Mouse (Mus musculus): Measurements from ENCODE around the gene Bsn.
A peak's percentile ranks its signal among the peaks of the same experiment; 100 is the strongest.

The Bsn gene

DNA sequence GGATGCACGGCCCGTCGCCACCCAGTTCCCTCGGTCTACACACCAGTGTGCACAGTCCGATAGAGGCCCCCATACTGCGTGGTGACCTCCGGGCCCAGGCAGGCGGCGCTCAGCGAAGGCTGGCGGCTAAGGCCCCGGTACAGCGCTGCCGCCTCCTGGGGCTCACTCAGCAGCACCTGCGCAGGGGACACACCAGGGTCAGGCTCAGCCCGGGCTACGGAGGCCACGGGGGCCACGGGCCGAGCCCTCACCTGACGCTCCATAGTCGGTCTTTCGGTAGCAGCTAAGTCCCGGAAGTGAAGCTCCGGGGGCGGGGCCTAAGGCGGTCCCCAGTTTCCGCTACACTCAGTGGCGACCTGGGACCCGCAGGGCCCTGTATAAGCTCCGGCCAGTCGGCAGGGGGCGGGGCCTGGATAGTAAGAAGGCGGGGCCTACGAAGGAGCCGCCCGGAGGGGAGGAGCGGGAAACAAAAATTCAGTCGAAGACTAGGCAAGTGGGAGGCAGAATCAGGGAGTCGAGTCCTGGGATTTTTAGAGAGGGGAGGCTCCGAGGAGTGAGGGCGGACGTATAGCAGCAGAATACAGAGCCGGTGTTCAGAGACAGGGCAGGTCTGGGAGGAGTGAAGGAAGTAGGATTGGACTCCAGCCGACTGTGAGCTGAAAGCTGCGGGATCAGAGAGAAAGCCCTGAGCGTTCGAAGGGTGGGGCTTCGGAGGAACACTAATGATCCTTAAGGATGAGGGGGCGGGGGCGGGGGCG is 95.8 kb downstream of the Bsn start, which contains the start of gene Apeh:
Gene Apeh, minus strand, starts transcription at position 423 of the 758 bp plus-strand sequence.
- DNase-seq (ENCODE audit: low spot score in 2 of 2) = peak; percentile 86 to 90

DNA sequence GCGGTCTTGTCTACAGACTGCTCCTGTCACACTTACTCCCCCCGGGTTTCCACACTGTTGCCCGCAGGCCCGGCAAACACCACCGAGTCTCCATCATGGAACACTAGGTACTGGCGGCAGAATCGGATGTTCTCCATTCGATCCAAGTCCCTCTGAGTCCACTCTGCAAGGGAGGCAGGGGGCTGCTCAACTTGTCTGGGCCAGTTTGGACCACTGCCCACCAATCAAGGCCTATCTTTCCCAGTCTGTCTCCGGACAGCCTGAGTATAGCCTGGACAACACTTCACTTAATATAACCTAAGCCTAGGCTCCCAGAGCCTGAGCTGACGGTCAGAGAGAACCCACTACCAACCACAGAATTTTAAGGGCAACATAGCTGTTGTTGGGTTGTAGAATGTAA is 96.6 kb downstream of the Bsn start:
- no peak for DNase-seq (ENCODE audit: low spot score in 2 of 2)

- DNase-seq (ENCODE audit: low spot score in 2 of 2) = no peak
Observed at GRCm38 (mm10) chr9:108090611-108091120, 99.5 kb downstream of the Bsn start.

- DNase-seq (ENCODE audit: low spot score in 2 of 2) = no peak
Observed at GRCm38 (mm10) chr9:108085261-108085660, 104.9 kb downstream of the Bsn start.

DNA sequence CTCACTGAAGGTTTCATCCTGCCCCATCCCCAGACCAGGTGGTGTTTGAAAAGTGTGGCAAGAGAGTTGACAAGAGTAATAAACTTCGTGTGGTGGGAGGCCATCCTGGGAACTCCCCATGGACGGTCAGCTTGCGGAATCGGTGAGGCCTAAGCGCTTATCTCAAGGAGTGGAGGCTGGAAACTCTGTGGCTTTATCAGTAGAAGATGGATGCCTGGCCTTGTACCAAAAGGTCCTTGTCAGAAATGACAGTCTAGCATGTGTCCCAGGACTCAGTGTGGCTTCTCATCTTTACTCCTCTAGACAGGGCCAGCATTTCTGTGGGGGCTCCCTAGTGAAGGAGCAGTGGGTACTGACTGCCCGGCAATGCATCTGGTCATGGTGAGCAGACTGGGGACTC is 106.6 kb downstream of the Bsn start:
- DNase-seq (ENCODE audit: low spot score in 2 of 2) = no peak

- no peak for DNase-seq (ENCODE audit: low spot score in 2 of 2)
Observed at GRCm38 (mm10) chr9:108082988-108083431, 107.2 kb downstream of the Bsn start, which contains the start of gene Rnf123. Gene Rnf123 (minus strand): TSS chr9:108083346.

DNA sequence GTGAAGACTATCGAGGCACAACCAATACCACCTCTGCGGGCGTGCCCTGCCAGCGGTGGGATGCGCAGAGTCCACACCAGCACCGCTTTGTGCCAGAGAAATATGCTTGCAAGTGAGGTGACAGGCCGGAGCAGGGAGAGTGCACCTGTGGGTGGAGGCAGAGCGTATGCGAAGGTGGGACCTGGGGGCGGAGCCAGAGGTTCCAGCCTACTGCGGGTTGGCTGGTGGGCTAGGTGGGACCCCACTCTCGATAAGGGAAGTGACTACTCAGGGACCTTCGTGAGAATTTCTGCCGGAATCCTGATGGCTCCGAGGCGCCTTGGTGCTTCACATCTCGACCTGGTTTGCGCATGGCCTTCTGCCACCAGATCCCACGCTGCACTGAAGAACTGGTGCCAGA is 107.6 kb downstream of the Bsn start:
- no peak for DNase-seq (ENCODE audit: low spot score in 2 of 2)

GRCm38 (mm10) chr9:108080168-108080567 is 110.0 kb downstream of the Bsn start, which contains the start of gene Mst1:
Gene Mst1 (plus strand): TSS chr9:108080436.
- no peak for DNase-seq (ENCODE audit: low spot score in 2 of 2)

GRCm38 (mm10) chr9:108073141-108073930 is 116.8 kb downstream of the Bsn start:
- DNase-seq (ENCODE audit: low spot score in 2 of 2) = no peak

DNA sequence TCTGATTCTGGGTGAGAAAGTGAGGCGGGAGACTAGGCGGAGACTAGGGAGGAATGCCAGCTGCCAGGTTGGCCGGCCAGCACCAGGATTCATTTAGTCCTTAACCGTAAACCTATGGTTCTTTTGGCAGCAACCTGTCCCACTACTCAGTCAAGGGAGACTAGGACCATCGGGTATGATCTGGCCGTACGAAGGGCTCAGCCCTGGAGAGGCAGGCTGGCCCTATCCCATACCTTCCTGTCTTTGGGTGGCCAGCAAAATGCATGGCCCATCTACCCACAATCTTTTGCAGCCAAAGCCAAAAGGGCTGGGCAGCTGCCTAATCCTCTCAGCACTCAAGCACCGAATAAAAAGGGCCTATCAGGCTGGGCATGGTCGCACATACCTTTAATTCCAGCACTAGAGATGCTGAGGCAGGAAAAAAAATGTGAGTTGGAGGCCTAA is 117.7 kb downstream of the Bsn start:
- DNase-seq (ENCODE audit: low spot score in 2 of 2) = no peak

DNA sequence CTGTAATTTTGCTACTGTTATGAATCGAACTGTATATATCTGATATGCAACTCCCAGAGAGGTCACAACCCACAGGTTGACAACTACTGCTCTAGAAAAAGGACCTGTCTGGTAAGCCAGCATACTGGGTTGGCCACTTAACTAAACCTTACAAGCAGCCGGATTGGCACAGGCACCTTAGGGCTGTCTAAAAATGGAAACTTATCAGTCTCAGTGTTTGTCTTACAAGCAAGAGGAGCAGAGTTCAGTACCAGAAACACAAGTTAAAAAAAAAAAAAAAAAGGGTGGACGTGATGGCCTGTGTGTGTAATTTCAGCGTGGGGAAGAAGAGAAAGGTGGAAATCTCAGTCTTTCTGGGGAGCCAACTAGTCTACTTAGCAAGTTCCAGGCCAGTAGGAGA is 118.4 kb downstream of the Bsn start:
- DNase-seq (ENCODE audit: low spot score in 2 of 2) = no peak

- DNase-seq (ENCODE audit: low spot score in 2 of 2) = no peak
Observed at GRCm38 (mm10) chr9:108069529-108069928, 120.7 kb downstream of the Bsn start.

DNA sequence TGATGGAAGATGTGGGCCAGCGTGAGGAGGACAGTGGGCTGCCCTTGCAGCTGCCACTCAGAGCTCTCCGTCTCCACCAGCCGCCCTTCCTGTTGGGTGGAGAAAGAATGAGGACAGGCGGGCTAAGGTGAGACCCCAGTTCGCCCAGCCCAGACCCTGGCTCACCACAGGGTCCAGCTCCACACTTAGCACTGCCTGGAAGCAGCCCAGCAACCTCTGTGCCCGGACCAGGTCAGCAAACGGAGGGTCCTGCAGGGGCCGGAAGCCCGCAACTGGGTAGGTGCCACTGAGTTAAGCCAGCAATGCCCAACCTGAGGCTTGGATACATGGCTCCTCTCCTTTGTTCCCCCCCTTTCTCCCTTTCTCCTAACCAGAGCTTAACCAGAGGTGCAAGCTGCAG is 121.2 kb downstream of the Bsn start:
- no peak for DNase-seq (ENCODE audit: low spot score in 2 of 2)

DNA sequence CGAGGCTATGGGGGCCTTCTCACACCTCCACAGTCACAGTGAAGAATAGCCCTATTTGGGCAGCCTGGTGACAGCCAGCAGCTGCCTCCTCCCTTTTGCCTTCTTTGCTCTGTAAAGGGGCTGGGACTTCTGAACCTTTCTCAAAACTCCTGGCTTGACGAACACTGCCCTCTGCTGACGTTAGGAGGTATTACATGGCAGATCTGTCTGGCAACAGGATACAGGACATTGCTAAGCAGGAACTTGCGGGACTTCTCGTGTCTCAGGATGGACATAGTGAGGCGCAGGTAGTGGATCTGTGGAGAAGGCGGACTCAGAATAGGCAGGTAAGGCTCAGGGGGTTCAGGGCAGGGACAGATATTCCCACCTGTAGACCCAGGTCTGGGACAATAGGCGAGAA is 122.3 kb downstream of the Bsn start:
- DNase-seq (ENCODE audit: low spot score in 2 of 2) = peak in 1 of 2 experiments; percentile 74

DNA sequence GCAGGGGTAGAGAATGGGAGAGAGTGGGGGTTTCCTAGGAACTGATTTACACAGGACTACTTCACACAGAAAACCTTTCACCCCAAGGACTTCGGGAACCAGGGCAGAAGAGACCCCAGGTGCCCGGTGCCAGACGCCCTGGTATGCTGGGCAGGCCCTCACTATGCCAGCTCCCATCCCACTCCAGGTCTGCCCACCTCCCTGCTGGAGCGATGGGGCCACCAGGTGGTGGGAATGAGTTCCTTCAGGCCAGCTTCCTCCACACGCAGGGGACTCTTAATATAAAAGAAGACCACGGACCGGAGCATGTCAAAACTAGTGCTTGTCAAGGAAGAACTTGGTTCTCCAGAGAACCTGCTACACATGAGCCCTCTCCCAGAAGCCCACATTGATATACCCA is 123.0 kb downstream of the Bsn start:
- DNase-seq (ENCODE audit: low spot score in 2 of 2) = no peak

DNA sequence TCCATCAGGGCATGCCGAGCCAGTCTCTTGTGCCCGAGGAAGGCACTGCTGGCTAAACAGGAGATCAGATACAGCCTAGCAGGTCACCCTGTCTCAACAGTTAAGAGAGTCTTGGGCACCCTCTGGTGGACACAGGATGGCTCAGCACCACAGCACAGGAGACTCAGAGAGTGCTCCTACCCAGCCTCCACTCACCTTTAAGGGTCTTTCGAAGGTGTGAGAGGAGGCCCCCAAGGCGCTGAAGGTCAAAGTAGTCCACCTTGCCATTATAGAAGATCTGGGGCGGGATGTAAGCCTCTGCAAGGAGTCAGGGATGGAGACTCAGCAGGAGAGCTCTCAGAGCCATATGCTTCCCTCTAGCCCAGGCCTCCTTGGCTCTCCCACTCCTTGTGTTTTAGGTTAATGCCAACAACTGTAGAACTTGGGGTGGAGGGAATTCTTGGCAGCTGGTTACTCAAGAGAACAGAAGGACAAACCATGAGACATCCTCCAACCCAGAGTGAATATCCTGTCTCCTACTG is 124.6 kb downstream of the Bsn start:
- DNase-seq (ENCODE audit: low spot score in 2 of 2) = peak in 1 of 2 experiments; percentile 64

GRCm38 (mm10) chr9:108063361-108063760 is 126.8 kb downstream of the Bsn start:
- DNase-seq (ENCODE audit: low spot score in 2 of 2) = no peak

DNA sequence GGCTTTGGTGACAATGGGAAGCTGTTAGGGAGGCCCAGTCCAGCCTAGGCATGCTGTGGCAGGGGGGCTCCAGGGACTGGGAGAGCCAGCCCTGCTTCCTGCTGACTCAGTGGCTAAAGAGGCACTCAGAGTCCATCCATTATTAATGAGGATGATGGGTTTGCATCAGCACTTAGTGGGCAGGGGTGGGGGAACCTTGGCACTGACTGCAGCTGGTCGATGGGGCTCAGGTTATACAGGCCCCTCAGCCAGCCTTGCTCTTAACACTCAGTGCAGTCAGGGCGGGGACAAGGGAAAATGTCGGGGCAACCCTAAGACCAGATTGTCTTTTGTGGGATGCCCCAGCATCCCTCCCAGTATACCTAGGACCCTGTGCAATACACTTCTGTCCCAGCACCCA is 128.0 kb downstream of the Bsn start:
- DNase-seq (ENCODE audit: low spot score in 2 of 2) = no peak

DNA sequence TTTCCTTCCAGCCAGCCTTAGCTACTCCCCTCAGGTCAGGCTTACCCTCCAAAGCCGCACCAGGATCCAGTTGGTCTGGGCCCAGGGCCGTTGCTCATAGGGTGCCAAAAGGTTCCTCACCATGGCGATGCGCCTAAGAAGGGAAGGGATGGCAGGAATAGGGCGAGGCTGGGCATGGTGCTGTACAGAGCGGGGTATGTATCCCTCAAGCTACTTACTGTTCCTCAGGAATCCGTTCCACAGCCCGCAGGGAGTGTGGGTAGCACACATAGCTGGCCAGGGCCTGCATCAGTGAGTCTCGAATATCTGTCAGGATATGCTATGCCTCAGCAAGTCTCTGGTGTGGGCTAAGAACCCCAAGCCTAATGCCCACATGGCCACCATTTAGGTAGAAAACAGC is 131.9 kb downstream of the Bsn start:
- DNase-seq (ENCODE audit: low spot score in 2 of 2) = no peak

- DNase-seq (ENCODE audit: low spot score in 2 of 2) = no peak
Observed at GRCm38 (mm10) chr9:108057262-108057562, 133.0 kb downstream of the Bsn start.

DNA sequence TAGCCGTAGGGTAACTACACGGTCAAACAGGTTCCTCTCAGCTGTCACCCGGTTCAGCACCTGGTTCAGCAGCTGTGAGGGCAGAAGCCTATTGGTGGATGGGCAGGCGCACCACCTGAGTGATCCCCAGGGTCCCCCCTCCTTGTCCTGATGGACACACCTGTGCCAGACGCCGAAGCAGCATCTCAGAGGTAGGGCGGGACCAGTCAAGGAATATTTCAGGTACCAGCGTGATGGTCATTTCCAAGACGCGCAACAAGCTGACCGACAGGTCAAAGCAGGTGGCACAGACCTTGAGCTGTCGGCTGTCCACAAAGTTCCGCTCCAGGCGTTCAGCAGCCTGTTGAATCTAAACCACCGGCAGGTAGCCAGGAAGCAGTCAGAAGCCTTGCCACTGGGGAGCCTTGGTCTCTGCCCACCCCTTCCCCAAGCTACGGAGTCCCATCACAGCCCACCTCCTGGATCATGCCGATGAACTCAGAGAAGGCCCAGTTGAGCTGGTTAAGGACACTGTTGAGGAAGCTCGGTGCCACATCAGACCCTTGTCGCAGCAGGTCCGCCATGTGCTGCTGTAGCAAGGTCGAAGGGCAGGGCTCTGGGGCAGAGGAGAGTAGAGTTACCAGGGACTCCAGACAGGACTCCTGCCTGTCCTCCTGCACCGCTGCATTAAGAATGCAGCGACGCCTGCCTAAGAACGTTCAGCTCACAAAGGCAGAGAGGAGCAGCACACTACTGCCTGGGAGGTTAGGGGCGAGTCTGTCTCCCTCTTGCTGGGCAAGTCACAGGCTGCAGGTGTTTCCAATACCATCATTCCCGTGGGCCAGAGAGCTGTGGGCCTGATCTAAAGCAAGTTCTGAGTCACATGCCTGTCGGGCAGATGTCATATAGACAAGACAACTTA is 133.6 kb downstream of the Bsn start:
- no peak for DNase-seq (ENCODE audit: low spot score in 2 of 2)
